Mouse (Mus musculus) yolk sac, embryonic 10.5 days (tissue): ENCODE measurements around the gene Alk.

Source experiments
- DNase-seq: peaks from one replicate; pipeline ENCODE4 v3.0.0-alpha.2; 2017; ENCODE audit warnings: low spot score

The Alk gene

DNA sequence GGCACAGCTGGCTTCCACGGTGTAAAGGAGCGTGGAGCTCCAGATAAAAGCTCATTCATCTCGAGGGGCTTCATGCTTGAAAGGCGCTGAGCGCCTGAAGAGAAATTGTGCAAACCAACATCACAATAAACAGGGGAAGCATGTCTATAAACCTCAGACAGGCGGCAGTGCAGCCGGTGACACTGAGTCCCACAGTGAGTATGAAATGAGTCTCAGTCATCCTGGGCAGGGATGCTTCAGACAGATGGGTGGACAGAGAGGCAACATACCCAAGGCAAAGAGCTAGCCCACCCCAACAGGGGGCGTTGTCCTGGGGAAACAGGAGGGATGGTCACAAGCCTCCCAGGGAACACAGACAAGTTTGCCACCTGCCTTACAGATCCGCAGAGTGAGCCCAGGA lies 460.0 kb downstream of the Alk start:
- no peak for DNase-seq

DNA sequence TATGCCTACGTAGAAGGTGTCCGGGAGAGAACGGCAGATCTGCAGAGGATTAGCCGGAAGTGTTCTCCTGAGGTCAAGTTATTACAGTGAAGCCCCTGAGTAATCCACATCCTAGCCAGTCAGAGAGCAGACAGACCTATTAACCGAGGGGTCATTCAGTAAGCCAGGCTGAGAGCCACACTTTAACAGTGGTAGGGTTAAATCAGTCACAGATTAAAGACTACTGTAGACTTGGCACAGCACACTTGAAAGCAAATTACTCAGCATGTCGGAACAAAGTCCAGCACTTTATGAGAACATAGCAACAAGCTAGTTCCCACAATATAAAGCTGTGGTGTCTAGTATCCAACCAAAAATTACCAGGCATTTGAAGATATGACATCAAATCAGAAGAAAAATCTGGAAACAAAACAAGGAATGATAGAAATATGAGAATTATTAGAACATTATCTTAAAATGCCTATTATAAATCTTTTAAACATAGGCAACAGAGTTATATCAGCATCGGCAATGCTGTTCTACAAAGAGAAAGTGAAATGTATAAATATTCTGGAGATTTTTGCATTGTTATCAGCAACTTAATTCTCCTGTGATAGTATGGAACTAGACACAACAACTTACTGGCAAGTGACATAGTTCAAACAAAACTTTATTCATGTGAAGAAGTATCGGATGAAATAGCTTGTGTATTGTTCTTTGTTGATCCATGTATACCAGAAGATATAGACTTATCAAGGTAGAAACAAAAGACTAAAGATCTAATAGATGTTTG lies 472.1 kb downstream of the Alk start:
- no peak for DNase-seq

DNA sequence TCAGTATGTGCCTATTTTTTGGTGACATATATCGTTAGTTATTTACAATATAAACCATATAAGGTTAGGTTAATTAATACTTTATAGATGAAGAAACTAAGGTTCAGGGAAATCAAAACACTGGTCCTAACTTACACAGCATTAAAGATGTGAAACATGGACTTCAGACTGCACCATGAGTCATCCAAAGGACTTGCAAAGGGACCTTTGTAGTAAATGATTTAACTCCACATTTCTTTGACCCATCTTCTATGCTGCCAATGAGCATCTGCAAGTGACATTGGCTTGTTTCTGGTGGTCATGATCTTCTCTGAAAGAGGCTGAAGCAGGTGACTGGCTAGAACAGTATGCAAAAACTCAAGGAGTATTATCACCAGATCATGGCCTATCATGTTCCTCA lies 482.8 kb downstream of the Alk start:
- DNase-seq = no peak

DNA sequence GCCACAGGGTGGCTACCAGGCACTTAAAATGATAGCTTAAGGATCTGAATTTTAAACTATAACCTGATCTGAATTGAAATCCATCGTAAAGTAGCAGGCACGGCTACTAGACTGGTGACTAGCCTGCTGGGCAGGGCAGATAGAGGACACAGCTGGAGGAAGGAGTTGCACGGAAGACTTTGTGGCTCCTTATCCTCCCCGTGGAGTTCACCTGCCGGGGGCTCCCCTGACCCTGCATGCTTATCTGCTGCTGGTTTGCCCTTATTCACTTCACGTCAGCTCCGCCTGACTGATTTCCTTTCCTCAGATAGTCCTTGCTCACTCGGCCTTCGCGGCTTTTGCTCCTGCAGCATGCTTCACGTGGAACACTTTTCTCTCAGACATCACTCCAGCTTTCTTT lies 484.1 kb downstream of the Alk start:
- DNase-seq = no peak

DNA sequence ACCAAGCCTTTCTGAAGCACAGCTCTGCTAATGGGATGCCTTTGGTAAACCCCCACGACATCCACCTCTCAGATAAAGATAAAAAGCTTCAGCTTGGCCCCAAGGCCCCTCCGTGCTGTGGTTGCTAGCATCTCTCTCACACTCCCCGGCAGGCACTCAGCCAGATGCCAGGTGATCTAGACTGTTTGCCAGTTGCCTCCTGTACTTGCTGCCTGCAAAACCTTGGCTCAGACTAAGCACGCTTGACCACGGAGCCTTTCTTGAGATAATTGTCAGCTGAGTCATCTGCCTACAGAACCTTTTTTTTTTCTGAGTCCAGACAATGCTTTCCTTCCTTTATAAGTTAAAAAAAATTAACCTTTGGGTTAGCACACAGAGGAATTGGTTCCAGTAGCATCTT lies 486.1 kb downstream of the Alk start:
- no peak for DNase-seq

DNA sequence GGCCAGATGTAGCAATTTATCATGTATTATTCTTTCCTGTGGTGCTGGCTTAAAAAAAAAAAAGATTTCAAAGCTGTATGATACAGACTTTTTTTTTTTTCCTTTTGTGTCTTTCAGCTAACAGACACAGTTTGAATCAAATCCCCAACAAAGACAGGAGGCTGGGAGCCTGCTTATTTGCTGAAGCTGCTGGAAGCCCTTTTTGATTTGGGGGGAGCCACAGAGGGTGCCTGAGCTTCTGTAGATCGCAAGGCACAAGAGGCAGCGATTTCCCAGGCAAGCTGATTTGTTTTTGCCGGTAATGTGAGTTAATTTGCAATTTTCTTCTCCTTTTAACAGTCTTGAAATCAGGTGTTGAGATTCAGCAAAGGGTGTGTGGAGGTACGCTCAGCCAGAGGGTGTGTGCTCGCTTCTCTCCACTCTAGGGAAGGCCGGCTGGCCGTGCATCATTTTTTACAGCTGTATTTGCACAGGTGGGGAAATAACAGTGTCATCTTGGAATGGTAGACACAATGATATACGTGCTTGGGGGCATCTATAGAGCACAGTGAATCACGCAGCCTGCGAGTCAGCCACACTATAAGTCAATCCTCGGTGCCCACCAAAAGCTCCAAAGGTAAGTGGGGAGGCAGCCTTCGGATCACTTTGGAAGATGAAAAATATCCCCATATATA lies 489.0 kb downstream of the Alk start:
- DNase-seq = no peak

DNA sequence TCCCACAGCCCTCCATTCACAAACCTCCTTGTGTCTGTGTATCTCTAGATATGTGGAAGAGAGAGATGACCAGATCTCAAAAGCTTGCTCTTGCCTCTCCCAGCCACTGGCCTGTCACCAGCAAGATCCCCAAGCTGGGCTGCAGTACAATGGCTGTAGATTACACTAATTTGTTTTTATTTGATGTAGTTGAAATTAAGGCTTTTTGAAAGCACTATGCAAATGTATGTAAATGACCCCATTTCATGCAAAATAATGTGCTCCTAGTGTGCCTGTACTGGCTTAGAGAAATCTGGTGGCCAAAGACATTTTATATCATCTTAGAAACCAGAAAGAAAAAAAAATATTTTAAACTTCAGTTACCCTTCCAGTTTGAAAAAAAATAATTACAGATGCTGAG lies 492.4 kb downstream of the Alk start:
- DNase-seq = no peak

DNA sequence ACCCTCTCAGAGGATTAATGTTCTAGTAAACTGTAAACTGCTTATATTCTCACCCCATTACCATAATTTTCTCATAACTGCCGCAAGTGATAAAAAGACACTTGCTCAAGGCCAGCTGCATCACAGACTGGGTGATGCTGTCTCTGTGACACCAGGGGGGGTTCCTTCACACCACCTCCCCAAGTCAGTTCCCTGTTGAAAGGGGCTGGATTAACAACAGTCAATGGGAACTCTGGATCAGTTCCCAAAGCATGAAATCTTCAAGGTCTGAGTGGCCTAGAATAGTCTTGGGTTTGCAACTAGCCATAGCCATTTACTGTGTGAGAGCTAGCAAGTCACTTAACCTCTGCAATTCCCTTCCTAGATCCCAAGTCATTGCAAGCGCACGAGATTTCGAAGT lies 492.9 kb downstream of the Alk start:
- DNase-seq = no peak

DNA sequence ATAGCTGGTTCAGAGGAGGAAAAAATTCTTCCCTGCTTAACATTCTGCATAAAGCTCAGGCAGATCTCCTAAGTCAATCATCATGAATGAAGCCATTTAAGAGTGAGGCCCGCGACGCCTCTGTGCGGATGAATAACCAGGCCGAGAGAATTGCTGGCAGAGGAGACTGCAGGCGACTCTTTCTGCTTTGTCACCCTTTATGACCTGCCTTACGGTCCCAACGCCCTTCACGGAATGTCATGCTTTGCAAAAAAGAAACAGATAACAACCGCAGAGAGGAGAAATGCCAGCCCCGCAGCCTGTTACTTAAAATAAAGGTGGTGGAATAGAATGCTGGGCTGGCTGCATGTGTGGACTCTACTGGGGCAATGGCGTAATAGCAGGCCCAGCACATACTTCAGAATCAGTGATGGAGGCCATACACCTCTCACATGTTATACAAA lies 517.1 kb downstream of the Alk start:
- no peak for DNase-seq

DNA sequence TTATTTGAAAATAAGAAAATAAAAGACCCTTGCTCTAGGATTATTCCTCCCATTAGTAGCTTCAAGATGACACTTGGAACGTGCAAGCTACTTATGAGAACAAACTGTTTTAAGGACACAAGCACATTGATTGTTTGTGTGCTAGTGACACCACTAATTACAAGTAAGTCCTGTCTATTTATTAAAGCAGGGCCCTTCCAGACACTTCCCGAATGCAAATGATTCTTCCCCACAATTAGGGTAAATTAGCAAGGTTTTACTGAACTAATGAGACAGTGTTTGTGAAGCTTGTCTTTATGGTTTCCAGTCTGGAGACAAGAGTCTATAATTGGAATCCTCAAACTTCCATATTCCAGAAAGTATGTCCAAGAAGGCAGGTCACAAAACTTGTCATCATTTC lies 523.0 kb downstream of the Alk start:
- DNase-seq = no peak

DNA sequence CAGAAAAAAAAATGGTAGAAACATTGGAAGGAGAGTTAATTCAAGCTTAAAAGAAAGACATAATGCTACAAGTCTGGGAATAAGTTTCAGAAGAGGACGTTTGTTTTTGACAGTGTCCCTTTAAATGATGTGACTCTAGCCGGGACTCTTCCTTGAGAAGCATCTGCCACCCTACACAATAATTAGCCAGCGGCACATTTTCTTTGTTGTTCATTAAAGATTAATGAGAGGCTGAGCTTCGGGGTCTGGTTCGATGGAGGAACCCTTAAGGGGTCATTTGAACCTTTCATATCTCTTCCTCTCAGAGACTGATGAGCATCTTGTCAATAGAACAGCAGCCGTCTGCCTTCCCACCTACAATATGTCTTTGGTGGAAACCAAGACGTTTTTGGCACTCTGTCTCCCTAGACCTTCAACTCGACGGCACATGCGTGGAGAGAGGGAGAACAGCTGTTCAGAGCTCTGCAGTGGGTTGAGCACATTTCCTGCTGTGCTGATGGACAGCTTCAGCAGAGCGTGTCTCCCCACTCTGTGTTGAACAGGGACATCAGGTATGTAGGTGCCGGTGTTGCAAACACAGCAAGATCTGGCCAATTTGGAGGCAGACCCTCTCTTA lies 528.0 kb downstream of the Alk start:
- no peak for DNase-seq

DNA sequence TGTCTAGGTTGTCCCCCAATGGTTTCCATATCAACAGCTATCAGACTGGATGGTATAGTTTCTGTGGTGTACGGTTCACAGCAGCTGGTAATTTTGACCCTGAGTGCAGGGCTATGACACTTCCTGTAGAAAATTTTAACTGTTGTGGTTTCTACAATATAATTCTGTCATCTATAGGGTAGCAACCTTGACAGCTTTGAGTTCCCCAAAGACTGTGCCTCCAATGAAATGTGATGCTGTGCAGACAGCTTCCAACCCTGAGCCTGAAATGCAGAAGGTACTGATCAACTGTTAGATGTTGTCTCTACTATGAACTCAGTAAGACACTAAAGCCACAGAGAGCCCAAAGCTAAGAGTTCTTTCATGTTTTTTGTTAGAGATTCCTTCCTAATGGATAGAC lies 532.6 kb downstream of the Alk start:
- DNase-seq = no peak

DNA sequence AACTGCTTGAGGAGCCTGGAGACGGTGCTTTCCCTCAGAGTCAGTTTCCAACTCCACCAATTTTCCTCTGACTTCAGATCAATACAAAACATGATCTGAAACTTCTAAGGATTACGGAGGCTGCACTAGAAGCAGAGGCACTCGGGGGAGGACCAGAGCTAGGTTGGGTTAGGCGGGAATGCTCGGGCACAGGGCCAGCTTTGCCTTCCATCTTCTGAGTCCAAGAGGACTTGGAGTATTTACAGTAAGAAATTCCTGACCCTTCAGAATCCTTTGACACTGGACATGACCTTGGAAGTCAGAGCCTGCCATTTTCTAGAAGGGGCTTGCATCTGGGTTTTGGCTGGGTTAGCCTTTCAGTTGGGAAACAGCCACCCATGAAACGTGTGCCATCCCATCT lies 536.3 kb downstream of the Alk start:
- no peak for DNase-seq

DNA sequence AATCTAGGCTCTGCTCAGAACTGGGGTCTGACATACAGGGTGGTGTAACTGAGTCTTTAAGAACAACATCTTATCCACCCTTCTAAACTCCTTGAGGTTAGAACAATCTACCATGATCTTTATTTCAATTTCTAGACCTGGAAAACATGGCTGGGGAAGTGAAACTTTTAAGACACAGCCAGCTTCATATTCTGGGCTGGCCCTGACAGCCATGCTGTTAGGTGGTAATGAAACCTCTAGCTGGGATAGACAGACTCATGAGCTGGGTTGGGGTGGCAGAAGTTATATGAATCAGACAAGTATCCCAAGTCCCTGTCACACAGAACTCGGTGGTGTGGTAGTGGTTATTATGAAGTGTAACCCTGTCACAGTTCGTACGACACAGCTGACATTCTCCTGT lies 541.4 kb downstream of the Alk start:
- no peak for DNase-seq

DNA sequence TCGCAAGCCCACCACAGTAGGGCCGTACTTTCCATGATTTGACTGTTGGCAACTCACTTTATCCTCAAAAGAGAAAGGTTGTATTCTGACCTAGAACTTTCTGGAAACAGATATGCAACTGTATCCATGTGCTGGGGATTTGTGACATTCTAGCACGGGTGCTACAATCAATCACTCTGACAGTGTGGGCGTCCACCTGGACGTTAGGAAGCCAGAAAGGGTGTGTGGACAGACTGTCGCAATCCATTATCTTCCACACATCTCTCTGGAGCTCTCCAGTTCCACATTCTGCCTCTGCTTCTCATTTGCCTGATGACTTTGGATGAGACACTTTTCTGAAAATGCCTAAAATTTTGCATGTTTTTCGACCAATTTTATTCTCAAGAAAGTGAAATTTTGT lies 545.1 kb downstream of the Alk start:
- DNase-seq = no peak

DNA sequence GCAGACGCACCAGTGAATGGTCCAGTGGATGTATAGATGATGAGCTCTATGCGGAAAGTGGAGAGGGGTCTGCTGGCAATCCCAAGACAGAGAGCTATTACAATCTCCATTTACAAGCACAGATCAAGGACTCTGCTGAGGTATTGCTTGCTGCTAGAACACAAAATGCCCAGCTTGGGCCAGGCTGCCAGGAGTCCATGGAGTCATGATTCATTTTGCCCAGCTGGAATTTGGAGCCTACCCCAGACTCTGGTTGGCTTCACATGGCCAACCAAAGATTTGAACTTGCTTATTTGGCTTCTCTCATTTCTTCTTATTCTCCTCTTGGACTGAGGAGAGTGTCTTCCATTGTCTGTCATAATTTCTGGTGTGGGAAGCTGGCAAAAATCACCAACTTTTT lies 558.8 kb downstream of the Alk start:
- no peak for DNase-seq

DNA sequence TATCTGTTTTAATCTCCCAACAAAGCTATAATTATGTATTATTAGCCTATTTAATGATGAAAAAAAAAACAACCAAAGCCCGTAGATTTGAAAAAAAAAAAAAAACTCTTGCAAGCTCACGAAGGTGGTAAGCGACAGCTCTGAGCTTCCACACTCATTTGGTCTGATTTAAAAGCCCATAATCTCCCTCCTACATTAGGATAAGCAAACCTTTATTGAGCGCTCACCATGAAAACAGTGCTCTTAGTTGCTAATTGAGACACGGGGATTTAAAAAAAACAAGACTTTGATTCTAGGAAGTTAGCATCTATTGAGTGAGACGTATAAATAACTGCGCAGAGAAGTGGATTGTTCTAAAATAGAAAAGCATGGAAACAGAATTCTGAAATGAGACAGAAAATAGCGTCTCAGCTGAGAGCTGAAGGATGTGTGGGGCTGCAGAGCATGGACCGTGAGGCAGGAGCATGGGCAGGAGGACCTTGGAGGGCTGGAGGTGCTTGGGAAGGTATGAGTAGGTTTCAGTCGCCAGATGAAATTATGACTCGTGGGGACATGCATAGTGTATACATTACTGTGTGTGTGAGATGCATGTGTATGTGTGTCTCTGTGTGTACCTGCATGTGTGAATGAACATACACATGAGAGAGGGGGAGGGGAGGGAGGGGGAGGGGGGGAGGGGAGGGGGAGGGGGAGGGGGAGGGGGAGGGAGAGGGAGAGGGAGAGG lies 560.6 kb downstream of the Alk start:
- DNase-seq = no peak

DNA sequence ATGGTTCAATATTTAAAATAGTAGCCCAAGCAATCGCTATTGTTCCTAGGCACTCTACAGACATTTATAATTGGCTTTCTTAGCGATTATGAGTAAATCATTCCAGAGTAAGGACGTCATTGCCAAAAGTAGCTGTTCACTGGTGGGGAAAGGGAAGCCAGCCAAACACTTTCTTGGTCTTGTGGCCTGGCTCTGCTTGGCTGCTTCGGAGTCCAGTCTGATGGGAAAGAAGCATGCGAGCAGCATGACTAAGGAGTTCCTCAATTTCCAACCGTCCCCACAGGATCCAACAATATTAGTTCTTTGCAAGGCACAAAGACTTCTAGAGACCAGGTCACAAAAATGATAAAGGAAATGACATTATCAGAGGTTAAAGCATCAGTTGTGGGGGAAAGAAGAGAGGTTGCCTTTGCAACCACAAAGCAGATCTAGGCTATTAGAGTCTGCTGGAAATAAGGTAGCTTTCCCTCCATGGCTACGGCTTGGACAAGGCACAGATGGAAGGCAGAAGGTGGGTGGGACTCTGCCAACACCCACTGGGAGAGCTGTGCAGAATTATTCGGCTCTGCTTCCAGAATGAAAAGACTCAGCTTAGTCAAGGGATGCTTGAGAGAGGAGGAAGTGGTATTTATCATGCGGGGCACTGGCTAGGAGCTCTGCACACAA lies 561.3 kb downstream of the Alk start:
- DNase-seq = no peak

DNA sequence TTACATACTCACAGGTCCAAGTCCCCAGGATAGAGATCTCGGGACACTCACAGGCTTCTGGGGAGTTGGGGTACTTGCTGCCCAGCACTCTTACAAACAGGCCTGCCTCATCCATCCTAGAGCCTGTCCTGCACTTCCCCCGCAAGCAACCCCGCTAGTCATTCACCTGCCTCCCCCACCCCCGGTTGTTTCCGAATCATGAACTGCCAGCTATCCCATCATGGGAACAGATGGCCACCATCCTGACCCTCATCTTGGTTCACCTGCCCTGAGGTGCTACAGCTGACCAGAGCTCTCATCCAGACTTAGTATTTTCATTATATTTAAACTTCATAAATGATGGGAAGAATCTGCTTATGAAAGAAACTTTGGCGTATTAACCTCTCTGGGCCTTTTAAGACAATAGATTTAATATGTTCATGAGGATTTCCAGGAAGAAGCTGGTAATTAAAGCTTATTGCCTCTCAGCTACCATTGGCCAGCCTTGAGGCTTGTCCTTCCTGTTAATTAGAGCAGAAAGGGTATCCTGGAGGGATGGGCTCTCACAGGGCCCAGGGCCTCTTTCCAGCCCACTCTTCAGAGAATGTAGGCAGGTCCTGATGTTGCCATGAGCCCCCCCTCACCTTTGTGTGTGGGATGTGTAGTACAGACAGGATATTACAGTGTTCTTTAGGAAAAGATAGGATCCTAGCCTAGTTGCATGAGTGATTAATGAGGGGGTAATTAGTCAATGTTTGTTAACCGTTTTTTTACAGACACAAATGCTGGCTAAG lies 565.1 kb downstream of the Alk start:
- no peak for DNase-seq

DNA sequence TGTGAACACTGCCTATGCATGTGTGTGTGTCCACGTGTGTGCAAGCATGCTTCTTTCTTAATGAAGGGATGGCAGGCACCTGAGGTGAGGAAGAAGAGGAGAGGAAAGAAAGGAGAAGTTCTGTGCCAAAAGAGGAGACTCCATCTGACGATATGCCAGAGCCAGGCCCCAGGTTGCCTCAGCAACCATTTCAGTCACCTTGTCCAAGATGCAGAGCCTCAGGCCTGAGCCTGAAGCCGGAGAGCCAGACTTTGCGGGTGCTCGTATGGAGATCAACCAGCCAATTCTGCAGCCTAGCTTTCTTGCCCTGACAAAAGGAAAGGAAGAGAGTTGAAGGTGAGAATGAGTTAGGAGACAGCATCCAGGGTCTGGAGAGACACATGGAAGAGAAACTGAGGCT lies 566.1 kb downstream of the Alk start:
- no peak for DNase-seq

DNA sequence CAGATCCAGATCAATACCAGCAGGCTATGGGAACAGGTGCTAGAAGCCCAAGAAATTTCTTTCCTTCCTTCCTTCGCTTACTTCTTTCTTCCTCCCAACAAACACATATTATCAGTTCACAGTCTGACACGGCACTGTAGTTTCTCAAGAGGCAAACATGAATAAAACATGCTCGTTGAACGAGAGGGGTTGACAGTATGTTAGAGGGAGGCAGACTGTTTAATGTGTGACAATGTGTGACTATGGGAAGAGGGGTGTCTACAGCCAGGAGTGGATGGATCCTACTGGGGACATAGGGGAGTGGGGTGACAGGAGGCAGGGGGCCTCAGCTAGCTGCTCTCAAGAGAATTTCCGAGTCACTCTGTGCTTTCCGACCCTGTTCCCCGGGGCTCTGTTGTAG lies 573.8 kb downstream of the Alk start:
- DNase-seq = no peak

DNA sequence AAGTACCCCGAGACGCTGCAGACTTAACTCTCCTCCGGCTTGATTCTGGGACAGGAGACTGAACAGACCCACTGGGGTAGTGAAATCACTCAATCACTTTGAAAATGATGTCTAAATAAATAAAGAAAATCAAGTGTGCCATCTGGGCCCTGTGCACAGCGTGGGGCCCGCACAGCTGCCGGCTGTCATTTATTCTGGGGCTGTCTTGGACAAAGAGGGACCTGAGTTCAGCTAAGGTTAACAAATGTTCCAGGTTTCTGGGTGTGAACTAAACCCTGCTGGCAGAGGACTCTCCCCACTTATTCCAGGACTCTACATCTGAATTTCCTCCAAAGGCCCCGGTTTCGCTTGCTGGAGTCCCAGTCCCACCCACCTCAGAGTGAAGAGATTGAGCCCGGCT lies 581.1 kb downstream of the Alk start:
- DNase-seq = no peak
